Mouse (Mus musculus): ENCODE measurements at regions not wholly inside any gene's neighbourhood (a gene's known extent, or its start where the extent isn't known, plus 50 kb on each side); places are given as distances from the start of the nearest gene placed in this dataset.

GRCm38 (mm10) chr1:91731703-91732102 is 69.6 kb upstream of the Twist2 start:
- no peak for ATAC-seq (ENCODE audit: insufficient number of reproducible peaks, low FRiP score, low TSS enrichment)

- ATAC-seq (ENCODE audit: insufficient number of reproducible peaks, low FRiP score, low TSS enrichment), result no peak
These were observed 68.8 kb upstream of the Twist2 start for GRCm38 (mm10) chr1:91732461-91732861.

GRCm38 (mm10) chr1:91734731-91735130 is 66.5 kb upstream of the Twist2 start:
- no peak for ATAC-seq (ENCODE audit: insufficient number of reproducible peaks, low FRiP score, low TSS enrichment)

GRCm38 (mm10) chr1:91735436-91735835 is 65.8 kb upstream of the Twist2 start:
- ATAC-seq (ENCODE audit: insufficient number of reproducible peaks, low FRiP score, low TSS enrichment), result no peak

GRCm38 (mm10) chr1:91740661-91741060 is 60.6 kb upstream of the Twist2 start:
- no peak for ATAC-seq (ENCODE audit: insufficient number of reproducible peaks, low FRiP score, low TSS enrichment)

- no peak for ATAC-seq (ENCODE audit: insufficient number of reproducible peaks, low FRiP score, low TSS enrichment)
These were observed 59.2 kb upstream of the Twist2 start for GRCm38 (mm10) chr1:91742031-91742430.

- ATAC-seq (ENCODE audit: insufficient number of reproducible peaks, low FRiP score, low TSS enrichment), result no peak
These were observed 58.3 kb upstream of the Twist2 start for GRCm38 (mm10) chr1:91742914-91743313.

GRCm38 (mm10) chr1:91744076-91744475 is 57.2 kb upstream of the Twist2 start:
- no peak for ATAC-seq (ENCODE audit: insufficient number of reproducible peaks, low FRiP score, low TSS enrichment)

- ATAC-seq (ENCODE audit: insufficient number of reproducible peaks, low FRiP score, low TSS enrichment), result no peak
These were observed 56.6 kb upstream of the Twist2 start for GRCm38 (mm10) chr1:91744701-91745100.

- ATAC-seq (ENCODE audit: insufficient number of reproducible peaks, low FRiP score, low TSS enrichment), result no peak
These were observed 53.7 kb upstream of the Twist2 start for GRCm38 (mm10) chr1:91747583-91747982.
